Comparison of ENCODE assay signal across 29 mouse cellular contexts in the genomic region with DNA sequence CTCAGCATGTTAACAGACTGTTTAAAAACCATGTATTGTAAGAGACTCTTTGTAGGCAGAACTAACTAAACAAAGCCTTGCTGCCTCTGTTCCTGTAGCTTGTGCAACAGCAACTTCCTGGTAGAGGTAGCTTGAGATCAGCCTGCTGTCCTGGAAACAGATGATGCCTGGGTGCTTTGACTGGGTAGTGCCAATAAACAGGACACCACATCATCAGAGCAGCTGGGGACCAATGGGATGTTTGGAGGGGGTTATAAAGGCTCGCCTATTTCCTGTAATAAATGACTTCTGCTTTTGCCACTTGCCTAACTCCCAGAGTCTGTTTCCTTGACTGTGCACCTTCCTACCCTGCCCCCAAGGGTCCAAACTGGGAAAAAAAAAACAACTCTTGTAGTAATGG.
A peak's percentile ranks its signal among the peaks of the same experiment; 100 is the strongest.
DNase-seq lines count a peak whose midpoint lies in the region; ATAC-seq and TF ChIP-seq lines count a peak whose summit lies in the region.
"Had no signal": no experiment of that assay in that cellular context is flagged by ENCODE, and none has a peak within 500 bp of the region (broad histone marks: within the 10 kb centered on the region; RNA-seq: fewer than 3 reads in every experiment).

No protein-coding gene starts in this region.

- no peak overlapping the region for H3K4me2 ChIP-seq in intestine, embryonic 16.5 days (ENCODE audit: low read depth, low read length)
- no peak overlapping the region for H3K4me2 ChIP-seq in intestine, embryonic 15.5 days (replicated peaks)
- H3K4me2 ChIP-seq: forebrain, embryonic 13.5 days; heart, embryonic 12.5 days; heart, embryonic 15.5 days; hindbrain, embryonic 14.5 days had no signal

- TF ChIP-seq RAD21 in MEL (IDR thresholded peaks at IDR 0.05; ENCODE audit: low read depth, low read length): no peak

- no peaks in the 10 kb centered on the region for H3K79me2 ChIP-seq in MEL (ENCODE audit: control insufficient read depth, insufficient read depth, low read length, poor library complexity)

- no peak for TF ChIP-seq CTCF in MEL (IDR thresholded peaks at IDR 0.05 in 2 of 3, conservative IDR thresholded peaks at IDR 0.05 in 1 of 3; ENCODE audit: control insufficient read depth in 1 of 3, insufficient read depth in 1 of 3, low read depth in 2 of 3, low read length in 3 of 3, poor library complexity in 1 of 3, severe bottlenecking in 1 of 3)
- no peak for TF ChIP-seq CTCF in kidney, adult 2 months (conservative IDR thresholded peaks at IDR 0.05; ENCODE audit: insufficient read depth, insufficient read length, low read depth, low read length)

- no peaks in the 10 kb centered on the region for H3K36me3 ChIP-seq in intestine, embryonic 16.5 days (ENCODE audit: control insufficient read depth, insufficient read depth, low read length)
- no peaks in the 10 kb centered on the region for H3K36me3 ChIP-seq in intestine, embryonic 15.5 days
- no peaks in the 10 kb centered on the region for H3K36me3 ChIP-seq in MEL (ENCODE audit: control insufficient read depth in 1 of 2, insufficient read depth in 2 of 2, low read length in 2 of 2)
- no peaks in the 10 kb centered on the region for H3K36me3 ChIP-seq in kidney, adult 2 months (ENCODE audit: control insufficient read depth, insufficient read depth, low read length)
- H3K36me3 ChIP-seq: forebrain, embryonic 10.5 days; G1E; heart, embryonic 12.5 days; heart, embryonic 15.5 days had no signal

- H3K9me3 ChIP-seq in intestine, embryonic 16.5 days (ENCODE audit: control insufficient read depth, low read length): no peaks in the 10 kb centered on the region
- no peaks in the 10 kb centered on the region for H3K9me3 ChIP-seq in intestine, embryonic 15.5 days
- no peaks in the 10 kb centered on the region for H3K9me3 ChIP-seq in MEL (replicated peaks; ENCODE audit: insufficient read depth, low read length)
- H3K9me3 ChIP-seq: forebrain, embryonic 10.5 days; forebrain, embryonic 13.5 days; G1E; heart, embryonic 12.5 days; heart, embryonic 15.5 days had no signal

- H3K4me1 ChIP-seq in intestine, embryonic 16.5 days (ENCODE audit: control insufficient read depth, insufficient read depth, low read length): no peaks in the 10 kb centered on the region
- no peaks in the 10 kb centered on the region for H3K4me1 ChIP-seq in intestine, embryonic 15.5 days (replicated peaks)
- no peaks in the 10 kb centered on the region for H3K4me1 ChIP-seq in MEL (ENCODE audit: control insufficient read depth in 1 of 2, insufficient read depth in 2 of 2, low read length in 2 of 2)
- H3K4me1 ChIP-seq in kidney, adult 2 months (ENCODE audit: control insufficient read depth, insufficient read depth, low read length): no peaks in the 10 kb centered on the region
- H3K4me1 ChIP-seq: forebrain, embryonic 10.5 days; forebrain, embryonic 13.5 days; heart, embryonic 12.5 days; heart, embryonic 15.5 days had no signal

- TF ChIP-seq EP300 in MEL (IDR thresholded peaks at IDR 0.05; ENCODE audit: low read depth in 1 of 2, low read length in 2 of 2): no peak

- no peak for TF ChIP-seq POLR2A in MEL (IDR thresholded peaks at IDR 0.05; ENCODE audit: control insufficient read depth in 1 of 2, insufficient read depth in 1 of 2, low read depth in 1 of 2, low read length in 2 of 2, poor library complexity in 1 of 2)
- no peak for TF ChIP-seq POLR2A in kidney, adult 2 months (IDR thresholded peaks at IDR 0.05; ENCODE audit: low read depth, low read length)

- no peak overlapping the region for H3K4me3 ChIP-seq in intestine, embryonic 16.5 days (ENCODE audit: low read length)
- H3K4me3 ChIP-seq in intestine, embryonic 15.5 days (replicated peaks): no peak overlapping the region
- no peak overlapping the region for H3K4me3 ChIP-seq in MEL (ENCODE audit: control insufficient read depth in 1 of 2, insufficient read depth in 1 of 2, low read depth in 2 of 2, low read length in 2 of 2)
- no peak overlapping the region for H3K4me3 ChIP-seq in kidney, adult 2 months (ENCODE audit: insufficient read depth, low read depth, low read length)
- H3K4me3 ChIP-seq: forebrain, embryonic 10.5 days; forebrain, embryonic 13.5 days; heart, embryonic 12.5 days; heart, embryonic 15.5 days had no signal

- peak; percentile 50; the same call in 1 of the 2 replicates for ATAC-seq in intestine, embryonic 16.5 days
- no peak for ATAC-seq in intestine, embryonic 15.5 days
- peak; percentile 92 for ATAC-seq in common myeloid progenitor, adult 5-6 weeks (replicated peaks; ENCODE audit: low read depth, poor library complexity, severe bottlenecking)
- ATAC-seq in megakaryocyte progenitor cell, adult 5-6 weeks (replicated peaks; ENCODE audit: poor library complexity): peak; percentile 92
- ATAC-seq: forebrain, embryonic 13.5 days; forebrain, embryonic 16.5 days; hindbrain, postnatal 0 days; inflammation-experienced regulatory T-cells, adult 6 months had no signal

- H3K27ac ChIP-seq in intestine, embryonic 16.5 days (ENCODE audit: low read length): no peak overlapping the region
- H3K27ac ChIP-seq in intestine, embryonic 15.5 days: no peak overlapping the region
- no peak overlapping the region for H3K27ac ChIP-seq in MEL (ENCODE audit: control insufficient read depth, low read depth, low read length)
- H3K27ac ChIP-seq in kidney, adult 2 months (ENCODE audit: insufficient read depth, low read depth, low read length): no peak overlapping the region
- H3K27ac ChIP-seq: forebrain, embryonic 10.5 days; forebrain, embryonic 13.5 days; heart, embryonic 15.5 days; hindbrain, embryonic 14.5 days; hindbrain, postnatal 0 days had no signal

- H3K27me3 ChIP-seq in intestine, embryonic 16.5 days (replicated peaks; ENCODE audit: control insufficient read depth, insufficient read depth, low read length): no peaks in the 10 kb centered on the region
- no peaks in the 10 kb centered on the region for H3K27me3 ChIP-seq in intestine, embryonic 15.5 days (replicated peaks)
- no peaks in the 10 kb centered on the region for H3K27me3 ChIP-seq in MEL (ENCODE audit: control insufficient read depth in 1 of 2, insufficient read depth in 2 of 2, low read length in 2 of 2)
- H3K27me3 ChIP-seq in kidney, adult 2 months (replicated peaks; ENCODE audit: control insufficient read depth, insufficient read depth, low read length): no peaks in the 10 kb centered on the region
- H3K27me3 ChIP-seq: forebrain, embryonic 13.5 days; heart, embryonic 12.5 days; heart, embryonic 15.5 days had no signal

- 37% methylated on average over 1 of the region's 1 CpGs for WGBS in intestine, embryonic 16.5 days
- 36% methylated on average over 1 of the region's 1 CpGs for WGBS in intestine, embryonic 15.5 days
- WGBS in kidney, adult 2 months: 62% methylated on average over 1 of the region's 1 CpGs

- DNase-seq in MEL (ENCODE audit: low read depth, low spot score): peak; percentile 3
- DNase-seq in cerebellum, adult 8-10 months: no peak
- no peak for DNase-seq in left cerebral cortex, adult 9 months (ENCODE audit: low spot score in 2 of 2)
- no peak for DNase-seq in kidney, adult 2 months
- DNase-seq: adrenal gland, postnatal 10 days; adrenal gland, postnatal 36 days; cerebellum, adult 11 months; cerebellum, adult 2 months; cerebellum, postnatal 10 days; cerebellum, postnatal 36 days; gastrocnemius, postnatal 10 days; gastrocnemius, postnatal 36 days; heart, adult 11 months; heart, postnatal 10 days; heart, postnatal 36 days; kidney, adult 11 months had no signal

- no peak overlapping the region for H3K9ac ChIP-seq in intestine, embryonic 16.5 days (ENCODE audit: low read depth, low read length)
- no peak overlapping the region for H3K9ac ChIP-seq in intestine, embryonic 15.5 days
- H3K9ac ChIP-seq in MEL (ENCODE audit: control insufficient read depth, low read depth, low read length, poor library complexity, severe bottlenecking): no peak overlapping the region
- H3K9ac ChIP-seq: forebrain, embryonic 13.5 days; heart, embryonic 12.5 days; heart, embryonic 15.5 days; hindbrain, embryonic 14.5 days had no signal

TF ChIP-seq in MEL, 35 proteins besides CTCF, POLR2A, EP300 and RAD21:
- TF ChIP-seq USF1 (IDR thresholded peaks at IDR 0.05; ENCODE audit: low read depth, low read length) (no peak), NELFE (IDR thresholded peaks at IDR 0.05; ENCODE audit: low read depth, low read length) (no peak)
